Mouse (Mus musculus): ENCODE measurements at regions not wholly inside any gene's neighbourhood (a gene's known extent, or its start where the extent isn't known, plus 50 kb on each side); places are given as distances from the start of the nearest gene placed in this dataset.

- Histone ChIP-seq H3K4me3 (no peak overlapping the region), H3K36me3 (no peaks in the 10 kb centered on the region), H3K9me3 (no peaks in the 10 kb centered on the region), H3K4me2 (replicated peaks) (no peak overlapping the region), H3K9ac (no peak overlapping the region), H3K4me1 (no peaks in the 10 kb centered on the region), H3K27ac (no peak overlapping the region), H3K27me3 (no peaks in the 10 kb centered on the region)
- 80% methylated on average over 7 of the region's 7 CpGs for WGBS
- ATAC-seq (ENCODE audit: low FRiP score, low read depth) = no peak
Measured at GRCm38 (mm10) chr8:115626396-115627136, 81.0 kb downstream of the Maf start.

- Histone ChIP-seq H3K4me1 (no peaks in the 10 kb centered on the region), H3K4me2 (replicated peaks) (no peak overlapping the region), H3K36me3 (no peaks in the 10 kb centered on the region), H3K4me3 (no peak overlapping the region), H3K27me3 (no peaks in the 10 kb centered on the region), H3K9me3 (no peaks in the 10 kb centered on the region), H3K9ac (no peak overlapping the region), H3K27ac (no peak overlapping the region)
- ATAC-seq (ENCODE audit: low FRiP score, low read depth) = no peak
- WGBS = 88% methylated on average over 1 of the region's 1 CpGs
Measured at GRCm38 (mm10) chr8:115625072-115625471, 82.5 kb downstream of the Maf start.

- WGBS = 82% methylated on average over 13 of the region's 13 CpGs
- no peaks in the 10 kb centered on the region; the same call in 1 of the 2 replicates for H3K27me3 ChIP-seq
Measured at GRCm38 (mm10) chr8:115618049-115618760, 89.4 kb downstream of the Maf start.

GRCm38 (mm10) chr8:115616871-115617605 lies 90.6 kb downstream of the Maf start:
- no peak overlapping the region for H3K27ac ChIP-seq
- no peak overlapping the region for H3K4me3 ChIP-seq
- H3K27me3 ChIP-seq = no peaks in the 10 kb centered on the region; the same call in 1 of the 2 replicates
- WGBS = 84% methylated on average over 9 of the region's 9 CpGs
- H3K9me3 ChIP-seq = no peaks in the 10 kb centered on the region
- no peak overlapping the region for H3K4me2 ChIP-seq (replicated peaks)
- H3K36me3 ChIP-seq = no peaks in the 10 kb centered on the region
- ATAC-seq (ENCODE audit: low FRiP score, low read depth) = no peak
- H3K9ac ChIP-seq = no peak overlapping the region
- no peaks in the 10 kb centered on the region for H3K4me1 ChIP-seq

More at GRCm38 (mm10) chr8:115618049-115618760, 89.4 kb downstream of the Maf start:
- ATAC-seq (ENCODE audit: low FRiP score, low read depth) = no peak
- Histone ChIP-seq H3K4me2 (replicated peaks) (no peak overlapping the region), H3K4me1 (no peaks in the 10 kb centered on the region), H3K4me3 (no peak overlapping the region), H3K27ac (no peak overlapping the region), H3K36me3 (no peaks in the 10 kb centered on the region), H3K9ac (no peak overlapping the region), H3K9me3 (no peaks in the 10 kb centered on the region)

GRCm38 (mm10) chr8:115613946-115614584 lies 93.5 kb downstream of the Maf start:
- ATAC-seq (ENCODE audit: low FRiP score, low read depth) = no peak

GRCm38 (mm10) chr8:115612119-115612518 lies 95.5 kb downstream of the Maf start:
- Histone ChIP-seq H3K4me2 (replicated peaks) (no peak overlapping the region), H3K27me3 (no peaks in the 10 kb centered on the region), H3K36me3 (no peaks in the 10 kb centered on the region), H3K4me3 (no peak overlapping the region), H3K27ac (no peak overlapping the region), H3K9ac (no peak overlapping the region), H3K9me3 (no peaks in the 10 kb centered on the region), H3K4me1 (no peaks in the 10 kb centered on the region)
- WGBS = 86% methylated on average over 3 of the region's 3 CpGs
- no peak for ATAC-seq (ENCODE audit: low FRiP score, low read depth)

More at GRCm38 (mm10) chr8:115613946-115614584, 93.5 kb downstream of the Maf start:
- Histone ChIP-seq H3K4me2 (replicated peaks) (no peak overlapping the region), H3K27me3 (no peaks in the 10 kb centered on the region; the same call in 1 of the 2 replicates), H3K4me1 (no peaks in the 10 kb centered on the region), H3K4me3 (no peak overlapping the region), H3K9me3 (no peaks in the 10 kb centered on the region), H3K9ac (no peak overlapping the region), H3K27ac (no peak overlapping the region), H3K36me3 (no peaks in the 10 kb centered on the region)
- WGBS = 73% methylated on average over 5 of the region's 5 CpGs

- no peak overlapping the region for H3K9ac ChIP-seq
- no peak overlapping the region for H3K4me2 ChIP-seq (replicated peaks)
- no peaks in the 10 kb centered on the region for H3K36me3 ChIP-seq
- WGBS = 90% methylated on average over 6 of the region's 6 CpGs
- H3K27me3 ChIP-seq = no peaks in the 10 kb centered on the region
- no peak overlapping the region for H3K27ac ChIP-seq
- no peak overlapping the region for H3K4me3 ChIP-seq
- ATAC-seq (ENCODE audit: low FRiP score, low read depth) = no peak
- H3K9me3 ChIP-seq = no peaks in the 10 kb centered on the region
- peaks cover 7% of the 10 kb centered on the region for H3K4me1 ChIP-seq
Measured at GRCm38 (mm10) chr8:115599771-115600170, 107.8 kb downstream of the Maf start.

- 52% methylated on average over 10 of the region's 10 CpGs for WGBS
- H3K9ac ChIP-seq = no peak overlapping the region; the same call in 1 of the 2 replicates
- H3K4me2 ChIP-seq (replicated peaks) = no peak overlapping the region
- ATAC-seq (ENCODE audit: low FRiP score, low read depth) = no peak
- no peak overlapping the region for H3K27ac ChIP-seq
- no peaks in the 10 kb centered on the region for H3K36me3 ChIP-seq
- H3K27me3 ChIP-seq = no peaks in the 10 kb centered on the region
- no peak overlapping the region for H3K4me3 ChIP-seq
- H3K4me1 ChIP-seq = peaks cover 7% of the 10 kb centered on the region
- H3K9me3 ChIP-seq = no peaks in the 10 kb centered on the region
Measured at GRCm38 (mm10) chr8:115597226-115597953, 110.2 kb downstream of the Maf start.

- Histone ChIP-seq H3K27ac (no peak overlapping the region), H3K4me3 (no peak overlapping the region), H3K9ac (no peak overlapping the region), H3K9me3 (no peaks in the 10 kb centered on the region), H3K4me2 (replicated peaks) (no peak overlapping the region), H3K36me3 (no peaks in the 10 kb centered on the region), H3K4me1 (peaks cover 6% of the 10 kb centered on the region; the same call in 1 of the 2 replicates), H3K27me3 (no peaks in the 10 kb centered on the region)
- 90% methylated on average over 2 of the region's 2 CpGs for WGBS
- ATAC-seq (ENCODE audit: low FRiP score, low read depth) = no peak
Measured at GRCm38 (mm10) chr8:115589721-115590120, 117.9 kb downstream of the Maf start.

- Histone ChIP-seq H3K4me2 (replicated peaks) (no peak overlapping the region), H3K4me1 (peaks cover 12% of the 10 kb centered on the region), H3K9ac (no peak overlapping the region), H3K27me3 (no peaks in the 10 kb centered on the region), H3K36me3 (no peaks in the 10 kb centered on the region), H3K27ac (no peak overlapping the region), H3K9me3 (no peaks in the 10 kb centered on the region), H3K4me3 (no peak overlapping the region)
- ATAC-seq (ENCODE audit: low FRiP score, low read depth) = no peak
- WGBS = 80% methylated on average over 2 of the region's 2 CpGs
Measured at GRCm38 (mm10) chr8:115589076-115589475, 118.5 kb downstream of the Maf start.

GRCm38 (mm10) chr8:115584311-115584907 lies 123.2 kb downstream of the Maf start:
- Histone ChIP-seq H3K9me3 (no peaks in the 10 kb centered on the region), H3K4me2 (replicated peaks) (no peak overlapping the region), H3K27ac (no peak overlapping the region), H3K4me3 (no peak overlapping the region), H3K4me1 (peaks cover 17% of the 10 kb centered on the region), H3K27me3 (no peaks in the 10 kb centered on the region), H3K9ac (no peak overlapping the region), H3K36me3 (no peaks in the 10 kb centered on the region)
- WGBS = 55% methylated on average over 8 of the region's 8 CpGs
- ATAC-seq (ENCODE audit: low FRiP score, low read depth) = no peak
